Comparison of ENCODE assay signal across 28 mouse cellular contexts in genomic region chr7:57867951-57868350, GRCm38 (mm10).
DNase-seq lines count a peak whose midpoint lies in the region; ATAC-seq and TF ChIP-seq lines count a peak whose summit lies in the region.
"Had no signal": no experiment of that assay in that cellular context is flagged by ENCODE, and none has a peak within 500 bp of the region (broad histone marks: within the 10 kb centered on the region; RNA-seq: fewer than 3 reads in every experiment).

No protein-coding gene starts in this region.

- peak; percentile 8 for DNase-seq in adrenal gland, postnatal 10 days
- DNase-seq in adrenal gland, adult 18-20 months (ENCODE audit: low spot score in 2 of 2), result no peak
- peak; percentile 43 for DNase-seq in forebrain, embryonic 14.5 days (ENCODE audit: low spot score)
- no peak for DNase-seq in forebrain, embryonic 10.5 days (ENCODE audit: extremely low spot score, low spot score)
- DNase-seq in lung, embryonic 14.5 days, result peak; percentile 1
- DNase-seq in lung, adult 2 months, result no peak
- peak; percentile 50 for DNase-seq in MN1 (ENCODE audit: low spot score)
- DNase-seq: cerebellum, adult 11-12 months; heart, adult 2 months; kidney, adult 8-10 months; kidney, postnatal 4 days; liver, embryonic 13.5 days; lung, adult 18-20 months; lung, postnatal 14 days; retina, postnatal 1 day; right cerebral cortex, postnatal 14 days; spleen, adult 18-20 months; thymus, postnatal 14 days had no signal

- no peak for TF ChIP-seq CTCF in lung, embryonic 14.5 days (IDR thresholded peaks at IDR 0.05; ENCODE audit: low read depth)
- TF ChIP-seq CTCF in lung, adult 2 months (IDR thresholded peaks at IDR 0.05; ENCODE audit: insufficient read depth, low read length), result no peak

- no peak overlapping the region for H3K9ac ChIP-seq in forebrain, embryonic 14.5 days (ENCODE audit: low read length)
- H3K9ac ChIP-seq in lung, embryonic 14.5 days, result no peak overlapping the region
- H3K9ac ChIP-seq: embryonic facial prominence, embryonic 15.5 days; forebrain, embryonic 13.5 days; heart, embryonic 12.5 days; limb, embryonic 15.5 days; liver, embryonic 13.5 days; neural tube, embryonic 15.5 days had no signal

- no peaks in the 10 kb centered on the region for H3K27me3 ChIP-seq in forebrain, embryonic 14.5 days (replicated peaks; ENCODE audit: control insufficient read depth, insufficient read depth, low read length)
- H3K27me3 ChIP-seq in forebrain, embryonic 10.5 days (ENCODE audit: poor library complexity, severe bottlenecking), result no peaks in the 10 kb centered on the region
- H3K27me3 ChIP-seq in lung, embryonic 14.5 days (ENCODE audit: insufficient read depth, low read length), result no peaks in the 10 kb centered on the region
- H3K27me3 ChIP-seq: CH12.LX; embryonic facial prominence, embryonic 15.5 days; forebrain, embryonic 13.5 days; heart, embryonic 12.5 days; limb, embryonic 15.5 days; liver, embryonic 13.5 days; neural tube, embryonic 15.5 days had no signal

- no peaks in the 10 kb centered on the region for H3K4me1 ChIP-seq in forebrain, embryonic 14.5 days (ENCODE audit: control insufficient read depth, insufficient read depth, low read length)
- H3K4me1 ChIP-seq in forebrain, embryonic 10.5 days, result no peaks in the 10 kb centered on the region
- H3K4me1 ChIP-seq in lung, embryonic 14.5 days (ENCODE audit: insufficient read depth), result no peaks in the 10 kb centered on the region
- H3K4me1 ChIP-seq in lung, adult 2 months (ENCODE audit: control insufficient read depth, insufficient read depth, low read length), result no peaks in the 10 kb centered on the region
- H3K4me1 ChIP-seq: embryonic facial prominence, embryonic 10.5 days; embryonic facial prominence, embryonic 15.5 days; forebrain, embryonic 13.5 days; heart, embryonic 12.5 days; limb, embryonic 10.5 days; limb, embryonic 15.5 days; liver, embryonic 13.5 days; neural tube, embryonic 15.5 days had no signal

- no peak for ATAC-seq in forebrain, embryonic 14.5 days
- ATAC-seq in lung, embryonic 14.5 days (ENCODE audit: insufficient read depth), result no peak
- ATAC-seq: forebrain, embryonic 13.5 days; intestine, embryonic 16.5 days had no signal

- no peak for TF ChIP-seq POLR2A in lung, adult 2 months (IDR thresholded peaks at IDR 0.05; ENCODE audit: borderline replicate concordance, extremely low read depth, low read depth, low read length)

- WGBS in forebrain, embryonic 14.5 days, result 43% methylated on average over 2 of the region's 2 CpGs
- WGBS in forebrain, embryonic 10.5 days, result 89% methylated on average over 2 of the region's 2 CpGs
- 59% methylated on average over 2 of the region's 2 CpGs for WGBS in lung, embryonic 14.5 days
- 56% methylated on average over 2 of the region's 2 CpGs for WGBS in lung, adult 2 months

- H3K9me3 ChIP-seq in forebrain, embryonic 14.5 days (replicated peaks; ENCODE audit: control insufficient read depth, low read length), result no peaks in the 10 kb centered on the region
- no peaks in the 10 kb centered on the region for H3K9me3 ChIP-seq in forebrain, embryonic 10.5 days
- H3K9me3 ChIP-seq in lung, embryonic 14.5 days (ENCODE audit: low read depth, low read length), result no peaks in the 10 kb centered on the region
- H3K9me3 ChIP-seq: embryonic facial prominence, embryonic 10.5 days; embryonic facial prominence, embryonic 15.5 days; forebrain, embryonic 13.5 days; heart, embryonic 12.5 days; limb, embryonic 10.5 days; limb, embryonic 15.5 days; neural tube, embryonic 15.5 days had no signal

- H3K4me3 ChIP-seq in forebrain, embryonic 14.5 days (ENCODE audit: low read depth, low read length), result no peak overlapping the region
- no peak overlapping the region for H3K4me3 ChIP-seq in forebrain, embryonic 10.5 days
- H3K4me3 ChIP-seq in lung, embryonic 14.5 days (ENCODE audit: low read depth, low read length), result no peak overlapping the region
- no peak overlapping the region for H3K4me3 ChIP-seq in lung, adult 2 months (replicated peaks; ENCODE audit: extremely low read depth, low read depth, low read length)
- H3K4me3 ChIP-seq: embryonic facial prominence, embryonic 10.5 days; embryonic facial prominence, embryonic 15.5 days; forebrain, embryonic 13.5 days; heart, adult 2 months; heart, embryonic 12.5 days; limb, embryonic 10.5 days; limb, embryonic 15.5 days; liver, embryonic 13.5 days; neural tube, embryonic 15.5 days had no signal

- H3K36me3 ChIP-seq in forebrain, embryonic 14.5 days (ENCODE audit: control insufficient read depth, insufficient read depth, low read length), result no peaks in the 10 kb centered on the region
- H3K36me3 ChIP-seq in forebrain, embryonic 10.5 days (replicated peaks), result no peaks in the 10 kb centered on the region
- H3K36me3 ChIP-seq in lung, embryonic 14.5 days (ENCODE audit: insufficient read depth), result no peaks in the 10 kb centered on the region
- H3K36me3 ChIP-seq: embryonic facial prominence, embryonic 10.5 days; embryonic facial prominence, embryonic 15.5 days; heart, embryonic 12.5 days; limb, embryonic 10.5 days; limb, embryonic 15.5 days; liver, embryonic 13.5 days; neural tube, embryonic 15.5 days had no signal

- H3K4me2 ChIP-seq in forebrain, embryonic 14.5 days (ENCODE audit: low read length), result no peak overlapping the region
- no peak overlapping the region for H3K4me2 ChIP-seq in lung, embryonic 14.5 days
- H3K4me2 ChIP-seq: embryonic facial prominence, embryonic 15.5 days; forebrain, embryonic 13.5 days; heart, embryonic 12.5 days; limb, embryonic 15.5 days; liver, embryonic 13.5 days; neural tube, embryonic 15.5 days had no signal

- no peak overlapping the region for H3K27ac ChIP-seq in forebrain, embryonic 14.5 days (ENCODE audit: low read depth, low read length)
- H3K27ac ChIP-seq in forebrain, embryonic 10.5 days, result no peak overlapping the region
- no peak overlapping the region for H3K27ac ChIP-seq in lung, embryonic 14.5 days (ENCODE audit: low read depth)
- H3K27ac ChIP-seq: embryonic facial prominence, embryonic 10.5 days; embryonic facial prominence, embryonic 15.5 days; forebrain, embryonic 13.5 days; heart, adult 2 months; kidney, postnatal 0 days; limb, embryonic 10.5 days; limb, embryonic 15.5 days; liver, embryonic 13.5 days; neural tube, embryonic 15.5 days had no signal

Comparison
In these comparisons a context has a peak if more than half of its experiments do, and no peak if none do; other contexts are left out.
1. DNase-seq: peak in adrenal gland, postnatal 10 days (single experiment), forebrain, embryonic 14.5 days (single experiment), lung, embryonic 14.5 days (single experiment) and MN1 (single experiment); none in adrenal gland, adult 18-20 months (0 of 2), forebrain, embryonic 10.5 days (single experiment) and lung, adult 2 months (single experiment).